Mouse (Mus musculus) left cerebral cortex, adult 2 months (tissue): ENCODE measurements around the gene Arvcf. TPM values are rescaled to one million over a fixed set of nuclear protein-coding genes. Genes with fewer than 3 reads are reported as not detected.
A peak's percentile ranks its signal among the peaks of the same experiment; 100 is the strongest.

Experiments used
- DNase-seq, 2 experiments: peaks; one replicate each; pipeline ENCODE4 v3.0.0; 2021 to 2022; ENCODE audit warnings: low spot score in 2 of 2, mixed read lengths in 1 of 2; ENCODE audit errors: extremely low spot score in 1 of 2
- H3K27ac ChIP-seq: fragments of 200-600 bp; 2 replicates; pipeline ENCODE4 v1.8.1; 2022
- H3K4me3 ChIP-seq: fragments of 200-600 bp; 2 replicates; pipeline ENCODE4 v1.8.1; 2022
- CTCF ChIP-seq: fragments of 200-600 bp; IDR thresholded peaks from 2 replicates; pipeline ENCODE4 v1.8.1; 2022; ENCODE audit warnings: antibody characterized with exemption, mild to moderate bottlenecking, moderate library complexity
- intact Hi-C: fragments of 180-260 bp; cut with DNase I; formaldehyde crosslinking; loops from one replicate; pipeline ENCODE4 v1.15.1; 2025
- total RNA-seq, 2 experiments: library from RNA; stranded (reverse); gene quantifications; 2 replicates each; pipeline ENCODE4 v1.2.3; 2021

Arvcf gene
- total RNA-seq, 2 experiments from 2014 or later, result 39.1 to 50.4 TPM

DNA sequence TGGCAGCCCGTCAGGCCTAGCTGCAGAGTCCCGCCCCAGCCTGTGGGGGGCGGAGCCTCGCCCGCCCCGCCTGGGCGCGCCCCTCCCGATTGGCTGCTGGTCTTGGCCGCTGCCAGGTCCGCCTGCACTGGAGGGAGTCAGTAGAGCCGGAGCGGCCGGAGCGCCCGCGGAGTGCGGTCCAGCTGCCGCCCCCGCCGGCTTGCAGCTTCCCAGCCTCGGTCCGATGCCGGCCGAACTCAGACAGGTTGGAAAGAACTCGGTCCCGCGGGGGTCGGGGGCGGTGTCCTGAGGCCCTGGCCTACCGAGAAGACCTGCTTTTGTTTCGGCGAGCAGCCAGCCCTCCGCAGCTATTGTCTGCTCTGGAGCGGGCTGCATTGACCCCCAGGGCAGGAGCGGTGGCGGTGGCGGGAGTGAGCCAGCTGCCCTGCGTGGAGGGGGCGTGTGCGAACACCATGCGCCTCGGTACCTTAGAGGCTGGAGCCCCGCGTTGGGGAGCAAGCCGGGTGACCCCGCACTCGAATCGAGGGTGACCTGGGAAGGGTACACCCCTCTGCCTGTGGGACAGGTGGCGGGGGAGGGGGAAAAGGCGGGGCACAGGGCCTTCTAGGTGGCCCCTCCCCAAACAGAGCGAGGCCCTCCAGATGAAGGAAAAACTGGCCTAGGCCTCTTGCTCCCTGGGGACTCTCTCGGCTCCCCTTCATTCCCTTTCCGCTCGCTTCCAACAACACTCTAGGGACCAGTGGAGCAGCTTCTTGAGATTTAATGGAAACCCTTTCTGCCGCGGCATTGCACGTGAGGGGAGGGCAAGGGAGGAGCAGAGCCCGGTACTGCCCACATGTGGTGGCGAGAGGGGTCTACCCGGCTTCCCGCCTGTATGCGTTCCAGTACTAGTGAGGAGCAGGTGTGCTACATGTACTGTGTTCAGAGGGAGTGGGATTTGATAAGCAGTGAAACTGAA, 44.8 kb downstream of the Arvcf start:
- peak; percentile 76 to 84 for DNase-seq
- TF ChIP-seq CTCF, result peak; percentile 39
- H3K4me3 ChIP-seq, result peak overlapping the region; percentile 60
- intact Hi-C loops, result no loop called here
- H3K27ac ChIP-seq, result peak overlapping the region; percentile 65; the same call in 1 of the 2 replicates

GRCm38 (mm10) chr16:18393595-18393994, 45.6 kb downstream of the Arvcf start:
- Histone ChIP-seq H3K27ac (peak overlapping the region; percentile 24; the same call in 1 of the 2 replicates), H3K4me3 (peak overlapping the region; percentile 60)
- DNase-seq, result no peak
- no peak for TF ChIP-seq CTCF
- intact Hi-C loops, result no loop called here

GRCm38 (mm10) chr16:18394056-18394455, 46.1 kb downstream of the Arvcf start:
- no peak for TF ChIP-seq CTCF
- no peak for DNase-seq
- Histone ChIP-seq H3K4me3 (no peak overlapping the region), H3K27ac (no peak overlapping the region)
- intact Hi-C loops, result no loop called here

GRCm38 (mm10) chr16:18394777-18395619, 47.0 kb downstream of the Arvcf start:
- DNase-seq, result no peak
- Histone ChIP-seq H3K4me3 (no peak overlapping the region), H3K27ac (peak overlapping the region; percentile 55; the same call in 1 of the 2 replicates)
- intact Hi-C loops, result no loop called here
- TF ChIP-seq CTCF, result no peak

GRCm38 (mm10) chr16:18395620-18396036, 47.6 kb downstream of the Arvcf start:
- Histone ChIP-seq H3K4me3 (no peak overlapping the region), H3K27ac (no peak overlapping the region)
- DNase-seq, result no peak
- TF ChIP-seq CTCF, result no peak
- intact Hi-C loops, result no loop called here

GRCm38 (mm10) chr16:18396201-18396600, 48.2 kb downstream of the Arvcf start:
- no peak for TF ChIP-seq CTCF
- intact Hi-C loops, result no loop called here
- no peak for DNase-seq
- Histone ChIP-seq H3K27ac (0 out of 2 replicates have a peak overlapping the region, but pooled peaks have one; percentile 19), H3K4me3 (no peak overlapping the region)

- no peak for TF ChIP-seq CTCF
- no peak for DNase-seq
- Histone ChIP-seq H3K27ac (no peak overlapping the region), H3K4me3 (no peak overlapping the region)
- intact Hi-C loops, result no loop called here
Observed at GRCm38 (mm10) chr16:18396791-18397621, 49.0 kb downstream of the Arvcf start.

GRCm38 (mm10) chr16:18400028-18400427, 52.0 kb downstream of the Arvcf start:
- TF ChIP-seq CTCF, result no peak
- intact Hi-C loops, result no loop called here
- DNase-seq, result peak in 1 of 2 experiments; percentile 42
- no peak overlapping the region for H3K4me3 ChIP-seq
- no peak overlapping the region for H3K27ac ChIP-seq

- intact Hi-C loops, result no loop called here
- Histone ChIP-seq H3K27ac (no peak overlapping the region), H3K4me3 (no peak overlapping the region)
- DNase-seq, result no peak
- no peak for TF ChIP-seq CTCF
Observed at GRCm38 (mm10) chr16:18400472-18401216, 52.7 kb downstream of the Arvcf start.

DNA sequence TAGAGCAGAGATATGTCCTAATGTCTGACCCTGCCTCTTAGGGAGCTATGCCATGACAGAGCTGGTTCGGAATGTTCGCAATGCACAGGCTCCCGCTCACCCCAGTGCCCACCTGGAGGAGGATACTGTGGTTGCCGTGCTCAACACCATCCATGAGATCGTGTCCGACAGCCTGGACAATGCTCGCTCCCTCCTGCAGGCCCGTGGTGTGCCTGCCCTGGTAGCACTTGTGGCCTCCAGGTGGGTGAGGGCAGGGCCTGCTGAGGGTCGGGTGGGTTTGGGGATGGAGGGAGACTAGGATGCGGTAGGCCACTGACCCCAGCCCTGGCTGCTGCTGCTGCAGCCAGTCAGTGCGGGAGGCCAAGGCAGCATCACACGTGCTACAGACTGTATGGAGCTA, 55.3 kb downstream of the Arvcf start:
- Histone ChIP-seq H3K4me3 (no peak overlapping the region), H3K27ac (no peak overlapping the region)
- no peak for TF ChIP-seq CTCF
- DNase-seq, result no peak
- intact Hi-C loops, result no loop called here
